Mouse (Mus musculus): ENCODE measurements around the gene Ctdsp2. TPM values are rescaled to one million over a fixed set of nuclear protein-coding genes. Genes with fewer than 3 reads are reported as not detected.

The Ctdsp2 gene
- polyA plus RNA-seq, 1 experiment from 2014 or later = 15.7 TPM

MicroRNA genes within 50 kb of the gene (microRNA counts, 519-probe panel; counts per million panel counts)
- microRNA mmu-miR-26a = 2,316 counts per million, percentile 51 among the panel's probes with 10 or more counts
- microRNA mmu-miR-546 = not detected

Small RNA genes lying within 50 kb of the gene (microRNA-seq; reads per million reads assigned to microRNA genes)
- 12.8 reads per million, percentile 28 among the genes with 10 or more reads in this experiment for gene Mir26a-2
- gene Mir546 = not detected

Other genes starting within 250 kb of the Ctdsp2 start
- gene Atp23, start 77.4 kb upstream of the Ctdsp2 start, polyA plus RNA-seq (2015; fragmentation: Nextera tagmentation; extraction: Ambion mirVana) = 15.0 and 18.2 TPM in 2 replicates
- 19.2 and 22.4 TPM in 2 replicates for gene Avil, start 22.0 kb downstream of the Ctdsp2 start, polyA plus RNA-seq (2015; fragmentation: Nextera tagmentation; extraction: Ambion mirVana)
- gene Tsfm, start 52.1 kb downstream of the Ctdsp2 start, polyA plus RNA-seq (2015; fragmentation: Nextera tagmentation; extraction: Ambion mirVana) = 66.6 and 71.0 TPM in 2 replicates
- gene Mettl1, start 62.7 kb downstream of the Ctdsp2 start, polyA plus RNA-seq (2015; fragmentation: Nextera tagmentation; extraction: Ambion mirVana) = 24.3 and 29.6 TPM in 2 replicates
- gene Eef1akmt3, start 62.8 kb downstream of the Ctdsp2 start, polyA plus RNA-seq (2015; fragmentation: Nextera tagmentation; extraction: Ambion mirVana) = 0.27 and 0.51 TPM in 2 replicates
- gene Cyp27b1, start 69.5 kb downstream of the Ctdsp2 start, polyA plus RNA-seq (2015; fragmentation: Nextera tagmentation; extraction: Ambion mirVana) = 0.11 and 0.14 TPM in 2 replicates
- gene March9, start 81.5 kb downstream of the Ctdsp2 start, polyA plus RNA-seq (2015; fragmentation: Nextera tagmentation; extraction: Ambion mirVana) = 5.9 and 7.4 TPM in 2 replicates
- 551 and 796 TPM in 2 replicates for gene Cdk4, start 84.8 kb downstream of the Ctdsp2 start, polyA plus RNA-seq (2015; fragmentation: Nextera tagmentation; extraction: Ambion mirVana)
- gene Tspan31, start 91.5 kb downstream of the Ctdsp2 start, polyA plus RNA-seq (2015; fragmentation: Nextera tagmentation; extraction: Ambion mirVana) = 108 and 123 TPM in 2 replicates
- 4.6 and 5.3 TPM in 2 replicates for gene Agap2, start 96.6 kb downstream of the Ctdsp2 start, polyA plus RNA-seq (2015; fragmentation: Nextera tagmentation; extraction: Ambion mirVana)
- 127 and 130 TPM in 2 replicates for gene Os9, start 142.4 kb downstream of the Ctdsp2 start, polyA plus RNA-seq (2015; fragmentation: Nextera tagmentation; extraction: Ambion mirVana)
- gene B4galnt1, start 186.5 kb downstream of the Ctdsp2 start, polyA plus RNA-seq (2015; fragmentation: Nextera tagmentation; extraction: Ambion mirVana) = 69.5 and 70.4 TPM in 2 replicates
- 1.0 TPM in 2 replicates for gene Slc26a10, start 201.9 kb downstream of the Ctdsp2 start, polyA plus RNA-seq (2015; fragmentation: Nextera tagmentation; extraction: Ambion mirVana)
- 32.7 and 34.9 TPM in 2 replicates for gene Arhgef25, start 211.4 kb downstream of the Ctdsp2 start, polyA plus RNA-seq (2015; fragmentation: Nextera tagmentation; extraction: Ambion mirVana)
- 211 and 245 TPM in 2 replicates for gene Dtx3, start 217.0 kb downstream of the Ctdsp2 start, polyA plus RNA-seq (2015; fragmentation: Nextera tagmentation; extraction: Ambion mirVana)
- gene Pip4k2c, start 232.9 kb downstream of the Ctdsp2 start, polyA plus RNA-seq (2015; fragmentation: Nextera tagmentation; extraction: Ambion mirVana) = 19.8 and 23.0 TPM in 2 replicates